Mouse (Mus musculus) NIH3T3 (cell line): ENCODE data around the gene Itga6.

Experiments used
- DNase-seq: peaks from one replicate; pipeline ENCODE4 v3.0.0-alpha.2; 2012; ENCODE audit warnings: low read depth

Gene Itga6

GRCm38 (mm10) chr2:71761081-71761480, 15.7 kb downstream of the Itga6 start:
- DNase-seq, result no peak

GRCm38 (mm10) chr2:71764525-71764924, 19.1 kb downstream of the Itga6 start:
- DNase-seq, result no peak

DNA sequence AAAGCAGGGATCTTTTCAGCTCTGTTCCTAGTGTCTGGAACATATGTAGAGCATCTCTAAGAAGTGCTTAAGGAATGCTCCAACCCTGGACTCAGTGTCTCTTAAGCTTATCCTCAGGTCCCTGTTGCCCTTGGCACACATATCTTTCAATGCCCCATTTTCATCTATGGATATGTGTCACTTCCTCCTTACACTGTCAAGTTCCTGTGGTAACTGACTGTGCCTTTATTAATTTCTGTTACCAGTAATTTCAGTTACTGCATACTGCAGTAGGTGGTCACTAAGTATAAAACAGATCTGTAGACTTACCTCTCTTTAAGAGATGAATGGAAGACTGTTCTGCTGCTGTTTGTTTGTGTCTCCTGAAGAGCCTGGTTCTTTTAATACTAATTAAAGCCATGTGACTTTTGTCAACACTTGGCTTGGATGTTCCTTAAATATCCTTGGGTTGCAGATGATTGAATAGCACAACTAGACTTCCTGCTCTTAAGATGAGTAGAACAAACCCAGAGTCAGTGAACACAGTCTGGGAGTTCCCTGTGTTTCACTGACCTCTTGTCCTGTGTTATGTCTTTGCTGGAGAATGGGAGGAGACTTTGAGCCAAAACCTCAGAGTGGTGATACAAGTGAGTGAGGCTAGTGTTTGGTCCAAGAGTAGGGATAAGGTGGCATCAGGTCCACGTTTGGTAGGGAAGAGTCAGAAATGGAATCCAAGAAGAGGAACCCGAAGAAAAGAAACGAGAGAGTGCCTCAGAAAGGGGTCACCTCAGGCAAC, 19.7 kb downstream of the Itga6 start:
- no peak for DNase-seq

- no peak for DNase-seq
Observed at GRCm38 (mm10) chr2:71766007-71766406, 20.6 kb downstream of the Itga6 start.

- no peak for DNase-seq
Observed at GRCm38 (mm10) chr2:71767019-71767610, 21.7 kb downstream of the Itga6 start.

GRCm38 (mm10) chr2:71771762-71772161, 26.3 kb downstream of the Itga6 start:
- DNase-seq, result no peak

- no peak for DNase-seq
Observed at GRCm38 (mm10) chr2:71773714-71774113, 28.3 kb downstream of the Itga6 start.

DNA sequence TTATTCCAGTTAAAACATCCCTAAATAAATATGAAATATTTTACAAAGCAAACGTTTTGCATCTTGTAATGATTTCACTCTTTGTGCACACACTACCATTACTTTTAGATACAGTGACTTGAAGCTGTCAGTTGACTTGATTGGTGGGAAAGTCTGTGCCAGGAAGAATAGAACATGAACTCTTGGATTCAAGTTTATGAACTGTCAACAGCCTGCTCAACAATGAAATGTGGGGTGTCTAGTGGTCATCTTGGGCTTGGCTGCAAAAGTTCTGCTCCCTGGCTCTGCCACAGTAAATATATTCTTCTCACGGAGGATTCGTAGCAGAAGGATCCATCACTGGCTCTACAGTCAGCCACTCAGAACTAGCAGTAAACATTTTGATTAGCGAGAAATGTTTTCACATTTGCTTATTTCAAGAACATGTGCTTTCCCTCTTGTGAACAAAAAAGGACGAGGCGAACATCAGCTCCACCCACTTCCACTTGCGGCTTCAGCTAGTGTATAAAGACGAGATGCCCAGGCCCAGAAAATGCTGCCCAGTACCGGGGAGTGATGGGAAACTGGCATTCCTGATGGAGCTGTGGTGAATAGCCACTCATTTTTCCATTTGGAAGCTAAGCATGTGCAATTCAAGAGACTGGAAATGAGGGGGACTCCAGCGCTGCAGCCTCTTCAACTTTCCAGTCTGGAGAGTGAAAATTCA, 29.0 kb downstream of the Itga6 start:
- DNase-seq, result peak; percentile 70

DNA sequence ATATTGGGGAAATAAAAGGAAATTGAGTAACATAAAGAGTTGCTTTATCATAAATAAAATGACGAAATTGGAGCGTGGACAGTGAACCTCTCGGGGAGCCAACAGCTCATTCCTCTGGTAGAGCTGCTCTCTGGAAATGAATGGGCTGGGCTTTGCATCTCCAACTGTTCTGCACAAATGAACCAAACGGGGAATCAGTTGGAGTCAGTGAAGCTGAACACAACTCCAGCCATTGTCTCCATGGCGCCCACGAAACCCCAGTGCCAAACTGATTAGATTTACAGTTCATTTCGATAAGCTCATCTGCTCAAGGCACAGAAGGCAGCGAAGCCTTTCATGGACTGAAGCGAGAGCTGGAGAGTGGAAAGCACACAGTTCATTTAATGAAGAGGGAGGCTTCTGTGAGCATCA, 29.8 kb downstream of the Itga6 start:
- peak; percentile 71 for DNase-seq

DNA sequence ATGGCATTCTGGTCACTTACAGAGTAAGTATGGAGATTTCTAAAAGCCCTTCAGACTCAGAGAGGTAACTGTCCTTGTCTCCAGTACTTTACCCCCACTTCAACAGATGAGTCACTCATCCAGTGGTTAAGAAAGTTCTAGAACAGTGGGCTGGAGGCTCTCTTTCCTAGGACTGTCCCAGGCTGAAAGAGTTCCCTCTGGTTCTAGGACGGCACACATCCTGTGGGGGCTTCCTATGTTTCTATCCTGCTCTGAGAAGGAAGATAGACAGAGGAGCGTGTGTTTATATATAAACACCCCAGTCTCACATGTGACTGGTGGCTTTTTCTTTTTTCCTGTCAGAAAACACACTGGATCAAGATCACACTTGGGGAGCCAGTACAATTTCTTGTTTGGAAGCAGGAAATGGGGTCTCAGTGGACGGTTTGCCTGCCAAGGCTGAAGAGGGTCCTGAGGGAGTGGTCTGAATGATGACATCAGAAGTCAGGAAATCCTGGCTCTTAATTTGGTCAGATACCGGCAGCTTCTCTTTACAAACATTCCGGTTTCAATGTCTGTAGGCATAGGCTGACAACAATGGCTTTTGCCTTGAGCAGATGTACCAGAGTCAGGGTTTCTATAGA, 34.0 kb downstream of the Itga6 start:
- DNase-seq, result no peak

DNA sequence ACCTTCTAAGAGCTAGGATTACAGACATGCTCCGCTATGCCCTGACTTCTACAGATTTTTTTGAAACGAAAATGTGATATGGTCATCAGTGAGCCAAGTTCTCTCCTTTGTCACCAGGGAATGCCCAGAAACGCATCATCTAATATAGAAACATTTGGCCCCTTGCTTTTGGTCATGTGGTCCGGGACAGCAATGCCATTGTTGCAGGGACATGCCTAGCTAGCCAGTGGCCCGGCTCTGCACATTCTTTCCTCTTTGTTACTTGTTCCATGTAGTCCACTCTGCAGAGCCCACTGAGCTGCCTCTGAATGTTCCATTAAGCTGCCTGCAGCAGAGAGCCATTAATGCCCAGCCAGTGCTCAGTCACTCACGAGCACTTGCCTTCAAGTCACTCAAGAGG, 34.6 kb downstream of the Itga6 start:
- no peak for DNase-seq

- no peak for DNase-seq
Observed at GRCm38 (mm10) chr2:71785260-71785659, 39.8 kb downstream of the Itga6 start.

DNA sequence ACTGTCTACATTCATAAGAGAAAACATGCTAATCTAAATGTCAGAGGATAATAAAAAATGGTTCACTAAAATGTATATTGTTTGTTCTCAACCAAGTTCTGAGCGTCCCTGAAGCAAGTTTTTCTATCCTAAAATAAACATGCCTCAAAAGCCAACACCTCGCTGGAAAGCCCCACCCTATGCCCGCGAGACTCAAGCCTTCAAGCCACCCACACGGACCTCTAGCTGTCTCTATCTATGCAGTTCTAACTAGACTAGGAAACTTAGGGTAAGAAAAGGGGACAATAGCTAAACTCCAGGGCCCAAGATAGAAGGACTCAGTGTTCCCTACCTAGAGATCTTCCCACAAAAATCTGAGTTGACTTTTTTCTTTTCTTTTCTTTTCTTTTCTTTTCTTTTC, 40.6 kb downstream of the Itga6 start:
- no peak for DNase-seq

- peak; percentile 74 for DNase-seq
Observed at GRCm38 (mm10) chr2:71786591-71787155, 41.3 kb downstream of the Itga6 start.

- DNase-seq, result peak; percentile 69
Observed at GRCm38 (mm10) chr2:71787156-71787590, 41.8 kb downstream of the Itga6 start.

- peak; percentile 52 for DNase-seq
Observed at GRCm38 (mm10) chr2:71787591-71788460, 42.4 kb downstream of the Itga6 start.

- no peak for DNase-seq
Observed at GRCm38 (mm10) chr2:71790752-71791151, 45.3 kb downstream of the Itga6 start.

- no peak for DNase-seq
Observed at GRCm38 (mm10) chr2:71791203-71791602, 45.8 kb downstream of the Itga6 start.

DNA sequence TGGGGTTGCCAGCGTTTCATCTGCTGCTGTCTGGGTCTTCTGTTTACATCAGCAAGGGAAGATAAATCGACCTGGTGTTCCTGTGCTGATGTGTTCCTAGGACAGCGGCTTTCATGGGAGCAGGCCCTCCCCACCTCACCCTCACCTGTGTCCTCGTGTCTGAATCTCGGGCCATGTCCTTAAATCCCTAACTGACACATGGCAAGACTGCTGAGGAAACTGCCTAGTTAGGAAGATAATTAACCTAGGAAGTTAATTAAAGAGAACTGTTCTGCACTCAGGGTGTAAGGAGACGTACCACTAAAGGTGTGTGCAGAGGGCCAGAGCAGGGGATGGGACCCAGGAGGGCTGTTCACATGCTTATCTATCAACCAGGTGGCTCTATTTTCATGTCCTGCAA, 48.7 kb downstream of the Itga6 start:
- DNase-seq, result no peak

DNA sequence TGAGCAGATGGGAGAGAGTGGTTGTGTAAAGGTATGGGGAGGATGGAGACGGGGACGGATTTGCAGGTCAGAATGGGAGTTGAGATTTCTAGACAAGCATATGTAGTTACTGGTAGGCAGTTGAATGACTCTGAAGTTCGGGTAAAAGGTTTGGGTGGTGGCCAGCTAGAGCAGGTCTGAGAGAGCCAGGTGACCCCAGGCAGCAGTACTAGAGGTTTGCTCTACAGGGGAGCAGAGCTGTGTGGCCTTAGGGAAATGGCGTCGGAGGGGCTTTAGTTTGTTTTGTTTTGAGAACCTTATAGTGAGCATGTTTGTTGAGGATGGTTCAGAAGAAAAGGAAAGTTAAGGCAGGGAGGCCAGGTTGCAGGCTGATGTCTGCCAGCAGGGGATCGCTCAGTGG, 51.4 kb downstream of the Itga6 start:
- DNase-seq, result no peak

DNA sequence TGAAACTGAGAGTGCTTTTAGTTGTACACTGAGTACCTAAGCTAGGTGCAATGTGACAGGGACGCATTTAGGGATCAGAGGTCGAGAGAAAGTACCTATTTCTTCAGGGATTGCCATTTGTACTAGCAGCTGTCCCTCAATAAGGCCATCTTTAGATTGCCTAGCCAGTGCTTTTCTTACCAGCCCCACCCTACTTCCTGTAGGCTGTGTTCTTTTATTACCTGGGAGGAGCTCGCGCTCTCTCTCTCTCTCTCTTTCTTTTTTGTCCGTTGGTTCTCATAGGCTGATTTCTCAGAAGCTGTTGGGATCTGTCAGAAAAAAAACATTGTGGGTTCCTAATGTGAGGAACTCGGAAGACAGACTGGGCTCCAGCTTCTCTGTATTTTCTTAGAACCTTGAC, 55.4 kb downstream of the Itga6 start:
- DNase-seq, result no peak
